Mouse (Mus musculus): ENCODE measurements at regions not wholly inside any gene's neighbourhood (a gene's known extent, or its start where the extent isn't known, plus 50 kb on each side); places are given as distances from the start of the nearest gene placed in this dataset.

DNA sequence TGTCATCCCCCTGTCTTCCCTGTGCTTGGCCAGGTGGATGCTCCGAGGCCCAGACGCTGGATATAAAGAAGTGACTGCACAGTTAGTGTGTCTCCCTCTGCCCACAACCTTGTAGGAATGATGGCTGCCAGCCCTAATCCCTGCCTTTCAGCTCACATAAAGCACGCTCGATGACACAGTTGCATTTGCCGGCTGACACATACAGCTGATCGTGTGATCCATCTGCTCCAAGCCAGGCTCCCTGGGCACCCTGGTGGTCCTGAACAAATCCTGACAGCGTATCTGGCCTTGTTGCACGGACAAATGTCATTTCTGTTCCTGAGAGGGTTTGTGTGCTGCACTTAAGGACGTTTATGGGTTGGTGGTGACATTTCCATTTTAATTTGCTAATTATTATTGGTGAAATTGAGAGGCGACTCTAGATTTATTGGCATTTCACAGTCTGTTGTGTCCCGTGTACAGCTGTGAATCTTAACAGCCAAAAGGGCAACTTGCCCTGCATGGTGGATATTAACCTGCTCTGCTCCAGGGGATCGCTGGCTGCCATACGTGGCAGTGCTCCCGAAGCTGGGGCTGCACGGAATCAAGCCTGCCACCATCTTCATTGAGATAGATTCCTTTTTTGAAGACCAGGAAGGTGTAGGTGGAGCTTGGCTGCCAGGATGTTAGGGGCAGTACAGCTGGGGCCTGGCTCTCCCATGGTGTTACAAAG, 241.9 kb upstream of the Kcnab2 start:
- H3K27me3 ChIP-seq (ENCODE audit: insufficient read depth, low read length), result no peaks in the 10 kb centered on the region
- TF ChIP-seq CTCF (IDR thresholded peaks at IDR 0.05), result no peak
- H3K4me2 ChIP-seq (ENCODE audit: low read depth, low read length, poor library complexity, severe bottlenecking), result no peak overlapping the region
- no peak overlapping the region for H3K27ac ChIP-seq (ENCODE audit: low read depth, low read length)
- H3K9me3 ChIP-seq (ENCODE audit: low read length), result no peaks in the 10 kb centered on the region
- no peaks in the 10 kb centered on the region for H3K4me1 ChIP-seq (ENCODE audit: insufficient read depth, low read length)
- no peak overlapping the region for H3K4me3 ChIP-seq (ENCODE audit: low read depth, low read length)
- peak; percentile 70 for DNase-seq (ENCODE audit: low spot score)
- 57% methylated on average over 15 of the region's 15 CpGs for WGBS
- ATAC-seq (ENCODE audit: low FRiP score), result no peak
- no peak overlapping the region for H3K9ac ChIP-seq (replicated peaks; ENCODE audit: low read length, poor library complexity, severe bottlenecking)
- H3K36me3 ChIP-seq (ENCODE audit: insufficient read depth, low read length), result no peaks in the 10 kb centered on the region

DNA sequence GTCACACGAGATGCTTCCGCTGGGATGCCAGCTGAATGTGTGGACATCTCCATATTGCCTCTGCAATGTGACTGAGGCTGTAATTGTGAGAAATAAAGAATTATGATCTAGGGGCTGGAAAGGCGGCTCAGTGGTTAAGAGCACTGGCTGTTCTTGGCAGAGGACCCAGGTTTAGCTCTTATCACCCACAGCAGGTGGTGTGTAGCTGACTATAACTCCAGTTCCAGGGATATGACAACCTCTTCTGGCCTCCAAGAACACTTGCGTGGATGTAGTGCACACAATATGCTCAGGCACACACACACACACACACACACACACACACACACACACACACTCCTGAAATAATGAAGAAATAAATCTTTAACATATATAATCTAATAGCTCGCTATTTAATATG, 232.7 kb upstream of the Kcnab2 start:
- DNase-seq (ENCODE audit: low spot score) (peak; percentile 50), ATAC-seq (ENCODE audit: low FRiP score) (no peak)
- no peak for TF ChIP-seq CTCF (IDR thresholded peaks at IDR 0.05)
- H3K27me3 ChIP-seq (ENCODE audit: insufficient read depth, low read length), result no peaks in the 10 kb centered on the region
- H3K9ac ChIP-seq (replicated peaks; ENCODE audit: low read length, poor library complexity, severe bottlenecking), result no peak overlapping the region
- H3K27ac ChIP-seq (ENCODE audit: low read depth, low read length), result no peak overlapping the region
- no peaks in the 10 kb centered on the region for H3K4me1 ChIP-seq (ENCODE audit: insufficient read depth, low read length)
- H3K9me3 ChIP-seq (ENCODE audit: low read length), result no peaks in the 10 kb centered on the region
- no peaks in the 10 kb centered on the region for H3K36me3 ChIP-seq (ENCODE audit: insufficient read depth, low read length)
- H3K4me2 ChIP-seq (ENCODE audit: low read depth, low read length, poor library complexity, severe bottlenecking), result no peak overlapping the region
- H3K4me3 ChIP-seq (ENCODE audit: low read depth, low read length), result no peak overlapping the region
- 78% methylated on average over 5 of the region's 5 CpGs for WGBS

DNA sequence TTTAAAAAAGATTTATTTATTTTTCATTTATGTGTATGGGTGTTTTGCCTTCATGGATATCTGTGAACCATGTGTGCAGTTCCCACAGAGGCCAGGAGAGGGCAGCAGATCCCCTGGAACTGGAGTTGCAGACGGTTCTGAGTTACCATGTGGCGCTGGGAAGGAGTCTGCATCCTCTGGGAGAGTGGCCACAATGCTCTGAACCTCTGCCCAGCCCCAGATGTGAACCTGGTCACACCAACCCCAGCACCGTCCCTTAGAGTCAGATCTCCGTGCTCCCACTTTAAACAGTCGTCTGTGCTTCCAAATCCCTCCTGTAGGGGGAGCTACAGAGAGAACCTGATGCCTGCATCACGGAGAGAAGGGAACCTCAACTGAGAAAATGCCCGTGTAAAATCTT, 222.5 kb upstream of the Kcnab2 start:
- no peak overlapping the region for H3K27ac ChIP-seq (ENCODE audit: low read depth, low read length)
- H3K9me3 ChIP-seq (ENCODE audit: low read length), result no peaks in the 10 kb centered on the region
- no peak overlapping the region for H3K4me2 ChIP-seq (ENCODE audit: low read depth, low read length, poor library complexity, severe bottlenecking)
- H3K36me3 ChIP-seq (ENCODE audit: insufficient read depth, low read length), result no peaks in the 10 kb centered on the region
- no peak overlapping the region for H3K9ac ChIP-seq (replicated peaks; ENCODE audit: low read length, poor library complexity, severe bottlenecking)
- ATAC-seq (ENCODE audit: low FRiP score) (no peak), DNase-seq (ENCODE audit: low spot score) (no peak)
- TF ChIP-seq CTCF (IDR thresholded peaks at IDR 0.05), result peak; percentile 57
- peaks cover 9% of the 10 kb centered on the region for H3K4me1 ChIP-seq (ENCODE audit: insufficient read depth, low read length)
- no peaks in the 10 kb centered on the region for H3K27me3 ChIP-seq (ENCODE audit: insufficient read depth, low read length)
- no peak overlapping the region for H3K4me3 ChIP-seq (ENCODE audit: low read depth, low read length)
- WGBS, result 77% methylated on average over 7 of the region's 7 CpGs

DNA sequence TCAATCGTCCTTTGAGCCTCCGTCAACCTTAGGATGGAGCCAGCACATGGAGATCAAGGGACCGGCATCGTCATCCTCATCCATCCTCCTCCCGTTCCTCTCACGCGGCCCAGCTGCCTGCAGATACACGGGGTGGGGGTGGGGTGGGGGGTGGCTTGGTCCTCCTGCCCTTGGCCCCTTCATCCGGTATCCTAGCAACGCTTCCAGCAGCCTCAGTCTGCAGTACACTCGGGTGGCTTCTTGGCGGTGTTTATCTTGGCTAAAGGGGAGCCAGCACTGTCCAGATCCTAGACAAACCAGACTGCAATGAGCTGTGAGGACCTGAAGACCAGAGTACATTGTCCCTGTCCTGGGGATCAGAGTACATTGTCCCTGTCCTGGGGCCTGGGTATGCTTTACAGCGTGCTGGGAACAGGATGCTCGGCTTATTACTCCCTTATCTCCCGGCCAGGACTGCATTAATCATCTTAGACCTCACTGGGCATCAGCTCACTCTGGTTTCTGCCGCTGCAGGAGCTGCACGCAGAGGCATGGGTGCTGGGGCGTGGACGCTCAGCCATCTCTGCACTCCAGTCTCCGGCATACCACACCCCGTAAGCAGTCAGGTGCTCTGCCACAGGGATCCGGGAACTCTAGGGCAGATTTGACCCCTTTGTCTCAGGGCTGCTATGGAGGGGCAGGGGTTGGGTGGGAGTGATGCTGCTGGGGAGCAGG, 219.7 kb upstream of the Kcnab2 start:
- peak; percentile 9; the same call in 1 of the 2 replicates for TF ChIP-seq CTCF (IDR thresholded peaks at IDR 0.05)
- Histone ChIP-seq H3K4me3 (ENCODE audit: low read depth, low read length) (no peak overlapping the region), H3K27me3 (ENCODE audit: insufficient read depth, low read length) (peaks cover 4% of the 10 kb centered on the region; the same call in 1 of the 2 replicates), H3K27ac (ENCODE audit: low read depth, low read length) (peak overlapping the region; percentile 76), H3K4me2 (ENCODE audit: low read depth, low read length, poor library complexity, severe bottlenecking) (peak overlapping the region; percentile 18; the same call in 1 of the 2 replicates), H3K4me1 (ENCODE audit: insufficient read depth, low read length) (peaks cover 9% of the 10 kb centered on the region), H3K36me3 (ENCODE audit: insufficient read depth, low read length) (no peaks in the 10 kb centered on the region), H3K9ac (replicated peaks; ENCODE audit: low read length, poor library complexity, severe bottlenecking) (no peak overlapping the region; the same call in 1 of the 2 replicates), H3K9me3 (ENCODE audit: low read length) (no peaks in the 10 kb centered on the region)
- peak; percentile 83 for ATAC-seq (ENCODE audit: low FRiP score)
- DNase-seq (ENCODE audit: low spot score), result peak; percentile 89
- 9% methylated on average over 22 of the region's 22 CpGs for WGBS

DNA sequence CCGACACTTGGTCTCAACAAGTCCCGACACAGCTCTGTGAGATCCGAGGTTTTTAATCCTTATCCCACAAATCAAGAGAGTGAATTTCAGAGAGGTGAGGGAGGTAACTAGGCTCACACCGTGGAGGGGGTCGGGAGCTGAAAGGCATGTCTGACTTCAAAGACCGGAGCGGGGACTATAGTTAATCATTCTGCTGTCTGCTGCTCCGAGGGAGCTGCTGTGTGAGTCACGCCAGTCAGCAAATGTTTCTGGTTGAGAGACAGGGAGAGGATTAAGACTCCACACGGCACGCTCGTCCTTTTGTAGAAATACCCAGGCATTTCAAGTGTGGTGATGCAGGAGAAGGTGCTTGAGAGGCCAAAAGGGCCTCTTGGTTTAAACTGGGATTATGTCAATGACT, 214.1 kb upstream of the Kcnab2 start:
- no peak overlapping the region for H3K9ac ChIP-seq (replicated peaks; ENCODE audit: low read length, poor library complexity, severe bottlenecking)
- ATAC-seq (ENCODE audit: low FRiP score) (no peak), DNase-seq (ENCODE audit: low spot score) (peak; percentile 24)
- H3K4me2 ChIP-seq (ENCODE audit: low read depth, low read length, poor library complexity, severe bottlenecking), result no peak overlapping the region
- TF ChIP-seq CTCF (IDR thresholded peaks at IDR 0.05), result no peak
- H3K4me3 ChIP-seq (ENCODE audit: low read depth, low read length), result no peak overlapping the region
- H3K9me3 ChIP-seq (ENCODE audit: low read length), result no peaks in the 10 kb centered on the region
- peaks cover 4% of the 10 kb centered on the region for H3K4me1 ChIP-seq (ENCODE audit: insufficient read depth, low read length)
- WGBS, result 17% methylated on average over 12 of the region's 12 CpGs
- H3K27me3 ChIP-seq (ENCODE audit: insufficient read depth, low read length), result peaks cover 4% of the 10 kb centered on the region; the same call in 1 of the 2 replicates
- H3K27ac ChIP-seq (ENCODE audit: low read depth, low read length), result no peak overlapping the region
- H3K36me3 ChIP-seq (ENCODE audit: insufficient read depth, low read length), result no peaks in the 10 kb centered on the region

DNA sequence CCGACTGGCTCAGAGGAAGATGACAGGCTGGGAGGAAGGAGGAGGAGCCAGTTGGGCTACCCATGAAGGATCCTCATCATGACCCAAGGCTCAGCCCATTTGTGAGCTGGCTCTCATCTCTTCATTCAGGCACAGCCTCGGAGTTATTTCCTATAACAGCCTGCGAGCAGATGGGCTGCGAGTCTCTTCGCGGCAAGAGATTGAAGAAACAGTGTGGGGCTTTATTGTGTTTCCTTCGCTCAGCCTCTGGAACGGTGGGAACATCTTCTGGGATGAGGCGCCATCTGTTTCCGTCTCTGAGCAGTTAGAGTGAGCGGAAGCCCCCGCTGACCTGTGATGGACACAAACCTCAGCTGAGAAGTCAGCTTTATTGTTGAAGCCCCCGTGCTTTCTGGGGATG, 213.6 kb upstream of the Kcnab2 start:
- no peak overlapping the region for H3K4me2 ChIP-seq (ENCODE audit: low read depth, low read length, poor library complexity, severe bottlenecking)
- no peak overlapping the region for H3K4me3 ChIP-seq (ENCODE audit: low read depth, low read length)
- ATAC-seq (ENCODE audit: low FRiP score) (no peak), DNase-seq (ENCODE audit: low spot score) (peak; percentile 80)
- no peak overlapping the region for H3K9ac ChIP-seq (replicated peaks; ENCODE audit: low read length, poor library complexity, severe bottlenecking)
- H3K36me3 ChIP-seq (ENCODE audit: insufficient read depth, low read length), result no peaks in the 10 kb centered on the region
- H3K27ac ChIP-seq (ENCODE audit: low read depth, low read length), result no peak overlapping the region
- 61% methylated on average over 13 of the region's 13 CpGs for WGBS
- H3K27me3 ChIP-seq (ENCODE audit: insufficient read depth, low read length), result peaks cover 4% of the 10 kb centered on the region; the same call in 1 of the 2 replicates
- H3K9me3 ChIP-seq (ENCODE audit: low read length), result no peaks in the 10 kb centered on the region
- TF ChIP-seq CTCF (IDR thresholded peaks at IDR 0.05), result no peak
- H3K4me1 ChIP-seq (ENCODE audit: insufficient read depth, low read length), result no peaks in the 10 kb centered on the region
